Mouse (Mus musculus): ENCODE data around the gene Ms4a3. TPM values are rescaled to one million over a fixed set of nuclear protein-coding genes. Genes with fewer than 3 reads are reported as not detected.

Gene Ms4a3
- 10 to 100 TPM; 81.0 to 87.7 TPM for total RNA-seq (2023)

GRCm38 (mm10) chr19:11640732-11641131 is at the start of gene Ms4a3:
Gene Ms4a3, minus strand, starts transcription at chr19:11640851.

DNA sequence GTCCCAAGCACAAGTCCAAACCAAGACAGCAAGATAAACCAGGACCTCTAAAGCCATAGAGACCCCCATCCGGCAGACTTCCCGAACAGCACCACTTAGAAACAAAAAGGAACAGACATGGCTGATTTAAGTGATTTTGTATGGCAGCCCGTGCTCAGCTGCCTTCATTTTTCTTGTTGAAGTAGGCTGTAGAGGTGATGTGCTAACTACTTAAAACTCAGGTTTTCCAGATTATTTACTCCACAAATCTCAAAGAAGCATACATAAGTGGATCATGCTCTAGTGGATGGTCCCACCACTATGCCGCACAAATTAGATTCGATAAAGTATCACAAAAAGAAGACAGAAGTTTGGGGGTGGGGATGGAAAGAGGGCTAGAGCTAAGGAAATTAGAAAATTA is 19.8 kb upstream of the Ms4a3 start, which contains the start of gene Oosp2:
TSS of gene Oosp2 (minus strand) at position 101 of the 400 bp plus-strand sequence.

GRCm38 (mm10) chr19:11623551-11623950 is 17.1 kb downstream of the Ms4a3 start, which contains the start of gene Ms4a2:
Gene Ms4a2, minus strand, starts transcription at chr19:11623719.

GRCm38 (mm10) chr19:11604603-11605002 is 36.0 kb downstream of the Ms4a3 start, which contains the start of gene Ms4a6d:
Gene Ms4a6d, minus strand, starts transcription at chr19:11604849.

Other genes with a start within 250 kb of the Ms4a3 start
- gene Ms4a4c, start 236.1 kb downstream of the Ms4a3 start, total RNA-seq (2023) = 10 to 100 TPM; 27.3 to 57.7 TPM
- 10 to 100 TPM in 1 of 2 experiments, 1 to 10 TPM in 1; 8.0 to 11.1 TPM for gene Ms4a4b, start 197.3 kb downstream of the Ms4a3 start, total RNA-seq (2023)
- 100 to 1,000 TPM; 174 to 269 TPM for gene Ms4a6c, start 171.5 kb downstream of the Ms4a3 start, total RNA-seq (2023)
- gene Gm8369, start 154.9 kb downstream of the Ms4a3 start, total RNA-seq (2023) = 1 to 10 TPM; 2.7 to 4.3 TPM
- 10 to 100 TPM; 20.0 to 26.4 TPM for gene Ms4a6b, start 124.3 kb downstream of the Ms4a3 start, total RNA-seq (2023)
- not detected for gene Ms4a4d, start 104.0 kb downstream of the Ms4a3 start, total RNA-seq (2023)
- 10 to 100 TPM in 1 of 2 experiments, 1 to 10 TPM in 1; 8.6 to 13.8 TPM for gene Ms4a6d, start 36.0 kb downstream of the Ms4a3 start, total RNA-seq (2023)
- 1 to 10 TPM; 4.4 to 9.2 TPM for gene Ms4a2, start 17.1 kb downstream of the Ms4a3 start, total RNA-seq (2023)
- gene Oosp2, start 19.7 kb upstream of the Ms4a3 start, total RNA-seq (2023) = not detected
- under 1 TPM in 1 of 2 experiments, not detected in 1; 0.88 TPM for gene Oosp1, start 50.3 kb upstream of the Ms4a3 start, total RNA-seq (2023)
- gene Oosp3, start 56.2 kb upstream of the Ms4a3 start, total RNA-seq (2023) = not detected
- gene Gif, start 106.7 kb upstream of the Ms4a3 start, total RNA-seq (2023) = not detected
- 10 to 100 TPM; 16.3 to 16.5 TPM for gene Mrpl16, start 129.5 kb upstream of the Ms4a3 start, total RNA-seq (2023)
- 10 to 100 TPM; 15.2 to 19.7 TPM for gene Stx3, start 178.6 kb upstream of the Ms4a3 start, total RNA-seq (2023)
- not detected for gene Olfr1417, start 198.4 kb upstream of the Ms4a3 start, total RNA-seq (2023)
- not detected for gene Olfr1418, start 220.2 kb upstream of the Ms4a3 start, total RNA-seq (2023)
- not detected for gene Olfr1419, start 234.3 kb upstream of the Ms4a3 start, total RNA-seq (2023)
- not detected for gene Olfr1420, start 245.7 kb upstream of the Ms4a3 start, total RNA-seq (2023)

Data from neutrophil, adult 59 days (primary cell).